Mouse (Mus musculus): ENCODE data around the gene Amelx. TPM values are rescaled to one million over a fixed set of nuclear protein-coding genes. Genes with fewer than 3 reads are reported as not detected.

Amelx gene
- total RNA-seq (2021) = not detected
- long read RNA-seq, experiment 1 = 0 reads
- long read RNA-seq, experiment 2 = 0 reads

DNA sequence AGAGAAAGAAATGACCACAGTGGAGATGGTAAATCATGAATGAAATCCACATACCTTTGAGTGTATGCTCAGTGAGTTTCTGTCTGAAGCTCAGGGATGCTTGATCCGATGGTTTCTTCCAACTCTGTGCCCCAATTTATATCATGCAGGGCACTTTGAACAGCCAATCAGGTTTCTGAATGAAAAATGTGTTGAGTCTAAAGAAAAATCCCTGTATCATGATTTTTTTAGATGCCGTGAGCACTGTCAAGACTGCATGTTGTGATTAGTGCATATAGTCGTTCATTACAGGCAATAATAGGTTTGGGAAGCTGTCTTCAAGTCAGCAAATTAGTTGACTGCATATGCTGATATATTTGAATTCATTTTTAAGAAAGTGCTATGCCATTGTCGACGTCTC lies at the start of gene Amelx:
Amelx (minus strand) TSS at position 101 of the 400 bp plus-strand sequence.
- no peak for DNase-seq

DNA sequence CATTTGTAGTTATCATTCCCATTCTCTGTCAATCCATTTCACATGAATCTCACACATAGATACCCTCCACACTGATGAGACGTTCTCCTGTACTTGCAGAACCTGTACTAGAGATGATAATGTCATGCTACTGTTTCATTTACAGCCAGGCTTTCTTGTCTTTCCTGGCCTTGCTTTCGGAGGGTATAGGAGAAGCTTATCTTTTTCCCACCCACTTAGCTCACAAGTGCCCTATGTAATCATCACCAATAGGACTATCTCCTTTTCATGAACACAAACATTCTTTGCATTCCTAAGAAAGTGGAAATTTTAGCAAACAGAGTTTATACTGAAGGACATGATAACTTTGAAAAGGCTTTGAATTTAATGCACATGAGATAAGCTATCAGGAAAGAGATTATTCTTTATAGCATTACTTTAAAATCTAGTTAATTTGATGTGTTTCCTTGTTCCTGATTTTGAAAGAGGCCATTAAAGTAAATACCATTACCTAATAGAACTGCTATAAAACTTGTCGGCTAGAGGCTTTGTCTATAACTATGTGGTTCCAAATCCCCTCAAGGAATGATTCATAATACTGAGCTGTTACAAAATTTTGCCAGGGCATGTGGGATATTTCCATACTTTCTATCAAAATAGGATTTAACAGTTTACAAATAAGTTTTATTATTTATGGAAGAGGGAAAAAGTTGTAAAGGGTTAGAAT lies 35.5 kb upstream of the Amelx start:
- no peak for DNase-seq

DNA sequence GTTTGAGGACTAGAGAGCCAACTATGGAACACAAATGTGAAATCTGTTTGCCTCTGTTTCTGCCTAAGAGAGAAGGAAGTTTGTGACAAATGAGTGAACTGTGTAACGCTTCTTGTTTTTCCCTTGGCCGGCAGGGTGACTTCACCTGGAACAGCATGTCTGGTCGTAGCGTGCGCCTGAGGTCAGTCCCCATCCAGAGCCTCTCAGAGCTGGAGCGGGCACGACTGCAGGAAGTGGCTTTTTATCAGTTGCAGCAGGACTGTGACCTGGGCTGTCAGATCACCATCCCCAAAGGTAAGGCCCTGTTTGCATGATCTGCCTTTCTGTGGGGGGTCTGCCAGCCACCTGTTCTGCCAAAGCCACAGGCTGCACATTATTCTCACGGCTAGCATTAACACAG lies 33.1 kb upstream of the Amelx start:
- no peak for DNase-seq

DNA sequence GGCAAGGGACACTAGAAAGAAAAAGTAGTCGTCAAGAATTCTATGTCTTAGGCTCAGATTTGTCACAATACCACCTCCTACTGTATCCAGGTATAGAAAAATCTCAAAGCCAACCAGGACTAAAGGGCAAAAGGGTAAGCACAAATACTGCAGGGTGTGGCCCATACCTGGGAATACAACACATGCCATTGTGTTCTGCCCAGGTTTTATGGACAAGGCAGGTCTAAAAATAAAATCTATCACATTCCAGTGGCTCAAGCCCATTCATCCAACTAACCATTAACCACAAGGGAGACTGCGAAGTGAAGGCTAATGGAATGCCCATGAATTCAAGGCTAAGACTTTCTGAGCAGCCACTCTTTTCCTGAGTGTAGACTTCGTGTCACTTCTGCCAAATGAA lies 23.0 kb upstream of the Amelx start:
- no peak for DNase-seq

DNA sequence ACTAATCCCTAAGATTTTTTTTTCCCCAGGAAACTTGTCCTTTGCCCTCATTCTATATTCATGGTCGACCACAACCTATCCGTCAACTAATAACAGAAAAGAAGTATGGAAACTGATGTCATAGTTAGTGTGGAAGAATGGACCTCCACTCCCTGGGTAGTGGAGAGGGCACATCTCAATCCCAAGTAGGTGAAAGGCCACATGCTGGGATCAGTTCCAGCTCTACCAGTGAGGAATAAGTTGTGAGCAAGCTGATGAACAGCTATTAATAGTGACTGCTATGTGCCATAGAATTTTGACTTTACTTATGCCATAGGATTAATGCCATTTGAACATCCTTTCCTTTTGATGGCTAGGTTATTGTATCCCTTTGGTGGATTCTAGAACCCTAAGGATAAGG lies 8.4 kb downstream of the Amelx start:
- DNase-seq = peak; percentile 25

DNA sequence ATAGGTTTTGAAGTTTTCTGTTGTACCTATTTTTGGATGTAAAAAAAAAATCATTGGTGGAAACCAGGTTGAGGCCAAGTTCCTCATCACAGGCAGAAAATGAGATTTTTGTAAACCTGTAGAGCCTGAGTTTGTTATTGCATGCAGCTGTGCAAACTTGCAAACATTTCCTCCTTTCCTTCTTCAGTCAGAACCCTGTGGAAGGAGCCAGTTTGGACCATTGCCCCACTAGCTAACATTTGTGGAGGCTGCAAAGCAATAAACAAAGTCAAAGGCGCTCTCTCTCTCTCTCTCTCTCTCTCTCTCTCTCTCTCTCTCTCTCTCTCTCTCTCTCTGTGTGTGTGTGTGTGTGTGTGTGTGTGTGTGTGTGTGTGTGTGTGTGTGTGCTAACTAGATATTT lies 13.2 kb downstream of the Amelx start:
- peak; percentile 4 for DNase-seq

DNA sequence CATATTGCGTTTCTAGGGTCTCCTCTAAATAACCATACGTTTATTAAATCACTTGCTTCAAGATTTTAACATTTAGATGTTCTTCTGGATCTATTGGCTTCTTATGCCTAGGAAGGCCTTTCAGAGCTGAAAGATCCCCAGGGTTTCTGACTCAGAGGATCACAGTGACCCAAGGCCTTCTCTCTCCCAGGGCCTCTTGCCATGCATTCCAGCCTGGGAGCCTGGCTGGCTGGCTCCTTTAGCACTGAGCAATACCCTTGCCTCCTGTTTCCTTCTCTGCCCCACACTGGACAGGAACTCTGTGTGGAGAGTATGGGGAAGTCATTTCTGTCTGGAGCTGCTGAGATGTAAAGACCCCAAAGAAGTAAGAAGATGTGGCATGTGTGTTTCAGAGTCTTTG lies 16.0 kb downstream of the Amelx start:
- peak; percentile 3 for DNase-seq

DNA sequence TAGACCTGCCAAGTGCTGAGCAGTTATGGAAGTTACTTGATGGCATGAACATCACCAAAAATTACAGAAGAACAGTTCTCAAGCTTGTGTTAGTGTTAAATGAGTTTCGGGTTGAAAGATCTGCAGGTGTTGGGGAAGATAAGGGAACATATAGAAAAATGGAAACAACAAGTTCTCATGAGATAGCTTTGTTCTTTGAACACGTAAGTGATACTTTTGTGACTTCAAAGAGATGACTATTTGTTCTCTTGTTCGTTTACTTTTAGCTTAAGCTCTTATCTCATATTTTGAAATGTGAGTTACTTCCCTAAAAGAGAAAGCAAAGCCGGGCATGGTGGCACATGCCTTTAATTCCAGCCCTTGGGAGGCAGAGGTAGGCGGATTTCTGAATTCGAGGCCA lies 28.6 kb downstream of the Amelx start:
- DNase-seq = no peak

DNA sequence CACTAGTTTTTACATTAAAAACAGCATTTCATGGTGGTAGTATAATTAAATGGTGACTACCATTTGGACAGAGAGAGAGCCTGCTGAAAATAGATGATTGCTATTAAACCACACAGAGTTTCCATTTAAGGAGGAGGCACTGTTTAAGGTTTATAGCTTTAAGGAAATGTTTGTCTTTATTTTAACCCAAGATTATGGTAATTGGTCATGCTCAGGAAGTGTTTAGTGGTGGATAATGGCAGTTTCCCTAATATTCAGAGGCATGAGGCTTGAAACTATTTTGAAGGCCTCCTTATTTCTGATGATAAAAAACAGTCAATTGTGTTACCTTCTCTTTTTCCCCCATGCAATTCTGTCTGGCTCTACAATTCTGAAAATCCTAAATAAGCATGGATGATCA lies 33.2 kb downstream of the Amelx start:
- no peak for DNase-seq

DNA sequence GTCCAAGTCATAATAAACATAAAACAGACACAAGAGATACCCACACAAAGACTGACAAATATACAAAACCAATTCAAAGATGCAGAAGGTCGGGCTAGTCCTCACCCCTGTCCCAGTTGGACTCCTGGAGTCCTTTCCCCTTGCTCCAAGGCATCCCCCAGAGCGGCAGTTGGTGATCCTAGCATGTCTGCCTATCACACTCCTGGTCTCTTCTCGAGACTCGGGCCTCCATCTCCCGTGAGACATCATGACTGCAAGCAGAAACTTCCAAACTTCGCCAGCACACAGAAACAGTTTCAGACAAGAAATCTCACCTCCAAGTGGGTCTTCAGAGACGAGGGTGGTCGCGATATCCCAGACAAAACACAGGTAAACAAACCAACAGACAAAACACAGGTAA lies 46.5 kb downstream of the Amelx start:
- DNase-seq = no peak

DNA sequence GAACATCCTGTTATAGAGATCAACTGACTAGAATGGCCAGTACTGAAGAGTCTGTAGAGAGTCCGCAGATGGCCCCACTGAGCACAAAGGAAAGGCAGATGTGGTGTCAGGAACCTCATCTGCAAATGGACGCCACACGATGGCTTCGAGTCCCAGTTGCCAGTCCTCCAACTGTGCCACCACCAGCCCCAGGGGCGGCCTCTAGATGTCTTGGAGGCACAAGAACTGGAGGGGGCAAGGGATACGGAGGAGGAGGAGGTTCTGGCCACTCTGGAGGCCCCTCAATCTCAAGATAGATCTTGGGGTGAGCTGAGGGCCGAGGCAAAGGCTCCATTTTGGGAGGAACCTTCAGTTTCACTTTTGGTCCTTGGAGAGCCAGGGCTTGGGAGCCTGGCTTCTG lies 47.2 kb downstream of the Amelx start:
- no peak for DNase-seq

Other genes with a start within 250 kb of the Amelx start
- 10 to 100 TPM; 41.1 to 43.2 TPM for gene Hccs, start 133.2 kb upstream of the Amelx start, total RNA-seq (2021)